Mouse (Mus musculus): ENCODE data around the gene Ociad2. TPM values are rescaled to one million over a fixed set of nuclear protein-coding genes. Genes with fewer than 3 reads are reported as not detected.

Gene Ociad2
- polyA plus RNA-seq, 1 experiment from 2014 or later = 23.0 TPM

DNA sequence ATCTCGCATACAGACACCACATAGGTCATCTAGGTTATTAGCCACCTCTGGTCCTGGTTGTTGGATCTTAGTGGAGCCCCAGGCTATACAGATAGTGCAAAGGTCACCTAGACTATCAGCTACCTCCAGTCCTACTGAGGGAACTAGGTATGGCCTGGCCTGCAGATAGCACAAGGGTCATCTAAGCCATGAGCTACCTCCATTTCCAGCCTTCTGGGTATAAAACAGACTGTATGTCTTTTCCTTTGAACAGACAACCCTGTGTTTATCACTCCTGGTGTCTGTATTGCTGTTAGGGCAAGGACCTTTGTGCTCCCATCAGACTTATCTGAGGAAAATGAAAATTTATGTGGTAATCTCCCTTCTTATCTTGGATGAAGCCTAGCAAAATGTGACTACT is 11.0 kb upstream of the Ociad2 start:
- Histone ChIP-seq H3K9me3 (replicated peaks) (no peaks in the 10 kb centered on the region), H3K4me2 (no peak overlapping the region), H3K27ac (no peak overlapping the region), H3K27me3 (no peaks in the 10 kb centered on the region), H3K4me3 (no peak overlapping the region), H3K4me1 (replicated peaks) (peaks cover 12% of the 10 kb centered on the region), H3K9ac (no peak overlapping the region), H3K36me3 (no peaks in the 10 kb centered on the region)
- WGBS = 91% methylated on average over 1 of the region's 1 CpGs
- ATAC-seq (replicated peaks; ENCODE audit: insufficient number of reproducible peaks, insufficient read depth, low FRiP score, low read depth) = no peak

DNA sequence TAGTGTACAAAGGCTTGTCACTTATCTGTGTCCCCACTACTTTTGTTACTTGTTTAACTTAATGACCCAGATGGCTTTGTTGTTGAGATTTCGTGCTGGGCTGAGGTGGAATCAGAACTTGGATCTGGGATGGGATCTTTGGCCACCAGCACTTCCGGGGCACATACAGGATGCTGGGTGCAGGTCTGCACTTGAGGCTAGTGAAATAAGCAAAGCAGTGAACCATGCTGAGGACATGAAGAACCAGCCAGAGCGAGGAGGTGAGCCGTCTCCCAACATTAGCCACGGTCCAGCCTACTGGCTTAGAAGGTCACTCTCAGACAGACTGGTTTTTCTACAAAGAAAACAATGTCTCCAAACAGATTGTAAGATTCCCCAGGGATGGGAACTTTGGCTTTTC is 8.7 kb upstream of the Ociad2 start:
- Histone ChIP-seq H3K9ac (no peak overlapping the region), H3K4me1 (replicated peaks) (peaks cover 12% of the 10 kb centered on the region), H3K27ac (no peak overlapping the region), H3K27me3 (no peaks in the 10 kb centered on the region), H3K9me3 (replicated peaks) (no peaks in the 10 kb centered on the region), H3K4me3 (no peak overlapping the region), H3K36me3 (no peaks in the 10 kb centered on the region), H3K4me2 (no peak overlapping the region)
- ATAC-seq (replicated peaks; ENCODE audit: insufficient number of reproducible peaks, insufficient read depth, low FRiP score, low read depth) = no peak
- WGBS = 69% methylated on average over 5 of the region's 5 CpGs

DNA sequence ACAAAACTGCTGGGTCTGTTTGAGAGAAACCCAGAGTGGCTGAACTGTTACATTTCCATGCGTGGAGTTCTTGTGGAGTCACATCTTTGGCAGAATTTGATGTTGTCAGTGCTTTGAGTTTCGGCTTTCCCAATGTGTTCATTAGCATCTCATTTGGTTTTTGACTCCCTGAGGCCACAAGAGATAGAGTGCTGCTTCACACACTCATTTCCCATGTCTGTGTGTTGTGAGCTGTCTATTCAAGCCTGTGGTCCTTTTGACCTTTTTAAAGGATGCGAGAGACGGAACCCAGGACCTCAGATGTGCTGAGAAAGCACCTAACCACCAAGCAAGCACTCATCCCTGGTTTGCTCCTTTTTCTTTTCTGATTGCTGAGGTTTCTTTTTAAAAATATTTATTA is 4.4 kb upstream of the Ociad2 start:
- ATAC-seq (replicated peaks; ENCODE audit: insufficient number of reproducible peaks, insufficient read depth, low FRiP score, low read depth) = no peak
- Histone ChIP-seq H3K36me3 (no peaks in the 10 kb centered on the region), H3K9ac (no peak overlapping the region), H3K4me1 (replicated peaks) (no peaks in the 10 kb centered on the region), H3K27ac (no peak overlapping the region), H3K4me3 (no peak overlapping the region), H3K4me2 (no peak overlapping the region), H3K27me3 (no peaks in the 10 kb centered on the region), H3K9me3 (replicated peaks) (no peaks in the 10 kb centered on the region)
- WGBS = 88% methylated on average over 4 of the region's 4 CpGs

DNA sequence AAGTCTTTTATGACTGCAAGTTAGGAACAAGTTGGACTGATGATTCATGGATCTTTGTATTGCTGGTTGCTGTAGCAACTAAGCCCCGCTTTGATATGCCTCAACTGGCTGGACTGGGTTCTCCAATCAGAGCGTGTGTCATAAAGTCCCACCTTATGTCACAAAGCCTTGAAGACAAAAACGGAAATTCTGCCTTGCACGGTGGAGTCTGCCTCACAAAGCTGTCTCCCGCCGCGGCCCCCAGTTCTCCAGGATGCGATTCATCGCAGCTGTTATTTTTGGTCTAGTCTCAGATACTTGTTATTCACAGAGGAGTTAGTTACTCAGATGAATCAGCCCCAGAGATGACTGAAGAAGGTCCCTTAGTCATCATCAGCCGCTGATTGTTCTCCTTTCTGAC is 3.5 kb upstream of the Ociad2 start:
- ATAC-seq (replicated peaks; ENCODE audit: insufficient number of reproducible peaks, insufficient read depth, low FRiP score, low read depth) = no peak
- Histone ChIP-seq H3K27ac (no peak overlapping the region), H3K9me3 (replicated peaks) (no peaks in the 10 kb centered on the region), H3K4me1 (replicated peaks) (no peaks in the 10 kb centered on the region), H3K4me2 (no peak overlapping the region), H3K36me3 (no peaks in the 10 kb centered on the region), H3K27me3 (no peaks in the 10 kb centered on the region), H3K4me3 (no peak overlapping the region), H3K9ac (no peak overlapping the region)
- WGBS = 54% methylated on average over 10 of the region's 10 CpGs

DNA sequence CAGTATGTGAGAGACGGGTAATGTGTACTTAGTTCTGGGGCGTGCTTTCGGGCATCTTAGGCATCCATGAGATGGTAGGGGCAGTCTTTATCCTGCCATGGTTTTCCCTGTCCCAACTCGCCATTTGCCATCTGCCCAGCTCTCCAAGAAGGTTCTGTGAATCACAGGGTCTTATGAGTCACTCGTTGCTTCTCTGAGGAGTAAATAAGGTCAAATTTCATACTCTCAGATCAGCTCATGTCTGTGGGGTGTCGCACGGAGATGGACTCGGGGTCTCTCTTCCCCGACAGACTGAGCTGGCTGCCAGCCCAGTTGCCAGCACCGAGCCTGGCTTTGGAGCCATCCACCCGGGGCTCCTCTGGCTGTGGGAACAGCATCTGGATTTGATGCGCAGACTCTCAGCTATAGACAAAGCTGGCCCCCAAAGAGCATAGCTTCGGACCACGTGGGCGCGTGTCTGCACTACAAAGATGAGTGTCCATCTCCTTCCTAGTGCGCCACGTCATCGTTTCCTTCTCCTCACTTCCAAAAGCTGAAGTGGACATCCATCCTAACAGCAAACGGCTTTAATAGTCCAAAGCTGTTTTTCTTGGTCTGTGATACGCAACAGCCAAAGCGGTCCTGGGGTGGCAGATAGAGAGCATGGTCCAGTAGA is 2.0 kb upstream of the Ociad2 start:
- H3K4me2 ChIP-seq = no peak overlapping the region
- WGBS = 81% methylated on average over 22 of the region's 22 CpGs
- H3K9ac ChIP-seq = no peak overlapping the region
- no peak overlapping the region for H3K4me3 ChIP-seq
- H3K27ac ChIP-seq = no peak overlapping the region
- H3K9me3 ChIP-seq (replicated peaks) = no peaks in the 10 kb centered on the region
- H3K4me1 ChIP-seq (replicated peaks) = peaks cover 7% of the 10 kb centered on the region
- ATAC-seq (replicated peaks; ENCODE audit: insufficient number of reproducible peaks, insufficient read depth, low FRiP score, low read depth) = no peak
- H3K36me3 ChIP-seq = no peaks in the 10 kb centered on the region
- H3K27me3 ChIP-seq = no peaks in the 10 kb centered on the region

DNA sequence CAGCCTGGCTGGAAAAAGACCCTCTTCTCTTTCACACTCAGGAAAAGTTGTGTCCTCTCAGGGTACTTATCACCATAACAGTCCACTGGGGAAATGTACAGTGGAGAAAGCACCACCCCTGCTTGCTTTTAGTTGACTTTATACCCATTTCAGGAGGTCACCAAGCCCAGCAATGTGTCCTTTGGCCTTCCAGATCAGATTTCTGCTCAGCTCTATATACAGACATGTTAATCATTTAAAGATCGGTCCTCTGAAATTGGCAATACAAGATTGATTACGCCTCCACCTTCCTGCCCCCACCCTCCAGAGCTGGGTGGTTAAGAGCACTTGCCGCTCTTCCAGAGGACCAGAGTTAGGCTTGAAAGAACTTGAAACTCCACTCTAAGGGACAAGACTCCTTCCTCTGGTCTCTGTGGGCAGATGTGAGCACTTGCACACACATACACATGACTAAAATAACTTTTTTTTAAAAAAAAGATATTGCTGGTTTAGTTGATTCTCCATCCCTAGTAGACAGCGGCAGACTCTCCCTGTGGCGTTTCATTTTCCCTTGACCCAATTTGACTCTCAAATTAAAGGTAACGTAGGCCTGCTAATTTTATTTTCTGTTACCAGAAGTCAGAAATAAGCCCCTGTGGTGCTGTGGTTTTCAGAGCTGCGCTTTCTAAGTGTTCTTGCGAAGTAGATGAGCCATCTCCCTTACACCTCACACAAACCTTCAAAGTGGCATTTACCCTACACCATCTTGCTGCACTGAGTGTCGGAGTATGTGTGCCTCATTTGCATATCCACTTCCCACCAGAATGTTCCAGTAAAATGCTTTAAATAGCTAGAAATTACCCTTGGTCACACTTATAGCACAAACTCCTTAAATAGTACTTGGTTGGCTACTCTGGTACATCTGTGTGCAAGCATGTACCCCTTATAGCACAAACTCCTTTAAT is 777 bp downstream of the Ociad2 start:
- 87% methylated on average over 9 of the region's 9 CpGs for WGBS
- Histone ChIP-seq H3K4me2 (no peak overlapping the region), H3K4me3 (no peak overlapping the region), H3K36me3 (no peaks in the 10 kb centered on the region), H3K4me1 (replicated peaks) (peaks cover 10% of the 10 kb centered on the region), H3K27ac (no peak overlapping the region), H3K9me3 (replicated peaks) (no peaks in the 10 kb centered on the region), H3K9ac (no peak overlapping the region), H3K27me3 (no peaks in the 10 kb centered on the region)
- ATAC-seq (replicated peaks; ENCODE audit: insufficient number of reproducible peaks, insufficient read depth, low FRiP score, low read depth) = no peak

DNA sequence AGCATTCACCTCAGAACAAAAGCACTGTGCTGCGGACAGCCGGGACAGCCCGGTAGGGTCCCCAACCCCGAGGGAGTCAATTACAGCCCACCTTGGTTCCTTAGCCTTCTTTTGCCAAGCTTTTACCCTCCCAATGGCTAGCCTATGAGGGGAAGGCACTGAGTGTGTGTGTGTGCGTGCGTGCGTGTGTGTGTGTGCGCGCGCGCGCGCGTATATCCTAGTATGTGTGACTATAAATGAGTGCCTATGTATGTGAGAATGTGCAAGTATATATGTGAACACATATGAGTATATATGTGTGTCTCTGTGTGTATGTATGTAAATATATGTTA is 2.0 kb downstream of the Ociad2 start:
- Histone ChIP-seq H3K9ac (peak overlapping the region; percentile 69), H3K27ac (0 out of 2 replicates have a peak overlapping the region, but pooled peaks have one; percentile 42), H3K36me3 (no peaks in the 10 kb centered on the region), H3K4me1 (replicated peaks) (peaks cover 17% of the 10 kb centered on the region), H3K4me3 (peak overlapping the region; percentile 64), H3K4me2 (peak overlapping the region; percentile 89), H3K27me3 (no peaks in the 10 kb centered on the region), H3K9me3 (replicated peaks) (no peaks in the 10 kb centered on the region)
- ATAC-seq (replicated peaks; ENCODE audit: insufficient number of reproducible peaks, insufficient read depth, low FRiP score, low read depth) = 0 out of 2 replicates have a peak, but pooled peaks have one; percentile 10
- 48% methylated on average over 14 of the region's 14 CpGs for WGBS

DNA sequence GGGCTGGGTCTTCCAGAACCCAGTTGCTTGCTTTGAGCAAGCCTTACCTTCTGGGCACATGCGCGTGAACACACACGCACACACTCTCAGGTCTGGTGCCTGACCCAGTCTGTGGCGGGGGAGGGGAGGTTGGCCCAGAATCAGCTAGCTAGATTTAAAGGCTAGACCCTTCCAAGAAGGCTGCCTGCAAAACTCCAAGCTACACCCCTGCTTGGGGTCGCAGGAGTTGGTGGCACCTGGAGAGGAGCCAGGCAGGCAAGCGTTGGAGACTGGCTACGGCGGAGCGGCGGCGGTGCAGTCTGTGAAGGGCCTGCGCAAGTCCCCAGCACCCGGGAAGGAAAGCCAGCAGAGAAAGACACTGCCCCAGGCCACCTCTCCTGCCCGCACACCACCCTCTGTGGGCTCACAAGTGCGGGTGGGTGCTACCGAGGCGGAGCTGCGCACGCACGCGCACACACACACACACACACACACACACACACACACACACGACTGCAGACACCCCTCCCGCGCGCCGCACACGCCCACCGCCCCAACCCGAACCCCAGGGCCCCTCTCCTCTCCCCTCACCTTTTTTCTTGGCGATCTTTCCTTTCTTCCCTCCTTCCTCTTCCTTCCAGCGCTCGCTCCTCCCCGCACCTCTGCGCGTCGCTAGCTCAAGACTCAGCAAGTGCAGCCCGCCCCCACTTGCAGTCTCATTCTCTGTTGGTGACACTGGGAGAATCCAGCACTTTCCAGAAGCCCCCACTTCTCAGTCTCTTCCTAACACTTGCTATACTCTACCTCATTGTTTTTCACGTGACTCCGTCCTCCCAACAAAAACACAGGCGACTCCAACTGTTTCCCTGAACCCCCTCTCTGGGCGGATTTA is 2.6 kb downstream of the Ociad2 start:
- Histone ChIP-seq H3K4me1 (replicated peaks) (peaks cover 17% of the 10 kb centered on the region), H3K27me3 (no peaks in the 10 kb centered on the region), H3K4me3 (peak overlapping the region; percentile 64), H3K9me3 (replicated peaks) (no peaks in the 10 kb centered on the region), H3K9ac (peak overlapping the region; percentile 69), H3K27ac (peak overlapping the region; percentile 42), H3K4me2 (peak overlapping the region; percentile 89), H3K36me3 (no peaks in the 10 kb centered on the region)
- ATAC-seq (replicated peaks; ENCODE audit: insufficient number of reproducible peaks, insufficient read depth, low FRiP score, low read depth) = peak; percentile 41; the same call in 1 of the 2 replicates
- WGBS = 4% methylated on average over 39 of the region's 41 CpGs

DNA sequence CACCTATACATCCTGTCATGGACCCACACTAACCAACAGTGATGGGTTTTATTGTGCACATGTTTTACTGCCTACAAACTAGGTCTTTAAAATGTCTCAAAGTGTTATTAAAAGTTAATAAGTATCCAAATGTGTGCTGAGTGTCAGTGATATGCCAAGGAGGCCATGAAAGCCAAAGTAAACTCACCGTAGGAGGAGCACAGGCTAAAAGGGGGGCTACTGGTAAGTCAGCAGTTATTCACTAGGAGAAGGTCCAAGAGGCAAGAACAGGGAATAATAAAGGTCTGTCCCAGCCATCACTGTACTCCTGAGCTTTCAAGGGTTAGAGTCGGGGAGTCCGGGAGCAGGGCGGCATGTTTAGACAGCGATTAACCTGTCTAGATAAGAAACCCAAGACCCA is 4.4 kb downstream of the Ociad2 start:
- Histone ChIP-seq H3K4me3 (no peak overlapping the region), H3K27ac (no peak overlapping the region), H3K36me3 (no peaks in the 10 kb centered on the region), H3K4me2 (no peak overlapping the region; the same call in 1 of the 2 replicates), H3K9ac (no peak overlapping the region), H3K4me1 (replicated peaks) (peaks cover 17% of the 10 kb centered on the region), H3K27me3 (no peaks in the 10 kb centered on the region), H3K9me3 (replicated peaks) (no peaks in the 10 kb centered on the region)
- peak; percentile 16; the same call in 1 of the 2 replicates for ATAC-seq (replicated peaks; ENCODE audit: insufficient number of reproducible peaks, insufficient read depth, low FRiP score, low read depth)
- 26% methylated on average over 5 of the region's 5 CpGs for WGBS

DNA sequence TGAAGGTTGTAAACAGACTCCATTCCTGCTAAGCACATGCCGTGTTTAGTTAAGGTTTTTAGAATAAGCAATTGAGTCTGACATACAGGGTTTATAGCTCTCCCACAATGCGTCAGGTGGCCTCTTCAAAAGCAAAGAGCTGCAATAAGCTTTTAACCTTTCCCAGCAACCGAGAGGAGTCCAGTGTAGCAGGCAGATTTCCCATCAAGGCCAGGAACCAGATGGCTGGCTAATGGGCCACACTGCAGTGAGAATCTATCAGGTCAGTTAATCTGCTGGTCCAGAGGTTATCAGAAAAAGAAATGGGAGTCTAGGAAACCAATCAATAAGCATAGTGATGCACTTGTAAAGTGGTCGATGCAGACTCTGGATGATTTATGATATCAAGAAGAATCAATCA is 9.8 kb downstream of the Ociad2 start:
- no peak overlapping the region for H3K27ac ChIP-seq
- no peak for ATAC-seq (replicated peaks; ENCODE audit: insufficient number of reproducible peaks, insufficient read depth, low FRiP score, low read depth)
- H3K9ac ChIP-seq = no peak overlapping the region

DNA sequence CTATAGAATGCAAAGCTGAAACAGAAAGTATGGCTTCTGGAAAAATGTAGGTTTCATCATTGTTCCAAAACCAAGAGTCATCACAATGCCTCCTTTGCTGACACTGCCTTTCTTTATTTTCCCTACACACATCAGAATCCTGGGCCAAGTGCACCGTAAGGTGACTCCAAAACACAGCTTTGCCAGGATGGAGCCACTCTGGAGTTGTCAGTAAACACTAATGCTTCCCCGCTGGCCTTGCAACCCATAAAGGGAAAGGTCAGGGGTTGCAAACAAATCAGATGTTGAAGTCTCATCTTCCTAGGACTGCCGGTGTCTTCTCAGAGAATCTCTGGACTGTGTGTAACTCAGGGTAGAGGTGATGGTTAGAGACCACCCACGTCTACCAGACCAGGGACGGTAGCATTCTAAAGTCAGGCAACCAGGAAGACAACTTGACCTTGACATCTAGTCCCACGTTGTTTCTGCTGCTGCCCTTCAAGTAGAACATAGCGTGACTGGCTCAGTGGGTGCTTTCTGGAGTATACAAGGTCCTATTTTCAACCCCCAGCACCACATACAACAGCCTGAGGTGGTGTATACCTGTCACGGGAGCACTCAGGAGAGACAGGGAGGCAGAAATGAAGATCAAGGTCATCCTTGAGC is 16.2 kb downstream of the Ociad2 start:
- Histone ChIP-seq H3K36me3 (no peaks in the 10 kb centered on the region), H3K4me3 (no peak overlapping the region), H3K27me3 (no peaks in the 10 kb centered on the region), H3K4me2 (no peak overlapping the region), H3K27ac (no peak overlapping the region), H3K4me1 (replicated peaks) (no peaks in the 10 kb centered on the region), H3K9ac (no peak overlapping the region), H3K9me3 (replicated peaks) (no peaks in the 10 kb centered on the region)
- WGBS = 76% methylated on average over 8 of the region's 8 CpGs
- ATAC-seq (replicated peaks; ENCODE audit: insufficient number of reproducible peaks, insufficient read depth, low FRiP score, low read depth) = no peak

More for the DNA sequence above, 9.8 kb downstream of the Ociad2 start:
- WGBS = 56% methylated on average over 4 of the region's 4 CpGs
- H3K36me3 ChIP-seq = no peaks in the 10 kb centered on the region
- H3K27me3 ChIP-seq = no peaks in the 10 kb centered on the region
- peaks cover 8% of the 10 kb centered on the region for H3K4me1 ChIP-seq (replicated peaks)
- no peak overlapping the region for H3K4me2 ChIP-seq
- no peak overlapping the region for H3K4me3 ChIP-seq
- no peaks in the 10 kb centered on the region for H3K9me3 ChIP-seq (replicated peaks)

All from heart, embryonic 15.5 days (tissue).